Mouse (Mus musculus) hindbrain, embryonic 11.5 days (tissue): ENCODE data around the gene Depdc1b. TPM values are rescaled to one million over a fixed set of nuclear protein-coding genes. Genes with fewer than 3 reads are reported as not detected.

ENCODE experiments used
- ATAC-seq: fragments of 200-750 bp; cut with Nextera tagmentation; 2 replicates; pipeline ENCODE4 v1.8.0; 2017; ENCODE audit warnings: mild to moderate bottlenecking, moderate TSS enrichment, moderate library complexity; ENCODE audit not compliant: low FRiP score
- DNase-seq: peaks from one replicate; pipeline ENCODE4 v3.0.0-alpha.2; 2015; ENCODE audit warnings: low spot score
- H3K27ac ChIP-seq: fragments of 300-500 bp; sonication (generic); 2 replicates; pipeline ENCODE4 v1.5.1; 2014; ENCODE audit warnings: mild to moderate bottlenecking, low read depth, low read length
- H3K27me3 ChIP-seq: fragments of 300-500 bp; sonication (generic); 2 replicates; pipeline ENCODE4 v1.6.1; 2014; ENCODE audit warnings: mild to moderate bottlenecking, low read length, moderate library complexity, mixed read lengths; ENCODE audit not compliant: control insufficient read depth, insufficient read depth
- H3K36me3 ChIP-seq: fragments of 300-500 bp; sonication (generic); 2 replicates; pipeline ENCODE4 v1.6.1; 2014; ENCODE audit warnings: mild to moderate bottlenecking, low read length, moderate library complexity, mixed read lengths; ENCODE audit not compliant: control insufficient read depth, insufficient read depth
- H3K4me1 ChIP-seq: fragments of 300-500 bp; sonication (generic); replicated peaks from 2 replicates; pipeline ENCODE4 v1.6.1; 2014; ENCODE audit warnings: low read length, mixed read lengths; ENCODE audit not compliant: control insufficient read depth, insufficient read depth
- H3K4me2 ChIP-seq: fragments of 300-500 bp; sonication (generic); replicated peaks from 2 replicates; pipeline ENCODE4 v1.6.1; 2014; ENCODE audit warnings: mild to moderate bottlenecking, low read depth, low read length
- H3K4me3 ChIP-seq: fragments of 300-500 bp; sonication (generic); 2 replicates; pipeline ENCODE4 v1.5.1; 2014; ENCODE audit warnings: low read depth, low read length
- H3K9ac ChIP-seq: fragments of 300-500 bp; sonication (generic); 2 replicates; pipeline ENCODE4 v1.6.1; 2014; ENCODE audit warnings: low read depth, low read length
- H3K9me3 ChIP-seq: fragments of 300-500 bp; sonication (generic); 2 replicates; pipeline ENCODE4 v1.6.1; 2016; ENCODE audit warnings: low read length; ENCODE audit not compliant: control insufficient read depth
- WGBS: fragments of 180-500 bp; shearing (Covaris S2); extraction: QIAGEN DNeasy Blood & Tissue Kit; methylation state at CpG from one replicate; pipeline ENCODE4 v1.1.7; 2014; 5-methylcytosine and 5-hydroxymethylcytosine counted together
- polyA plus RNA-seq: library from polyadenylated mRNA; unstranded; fragments of >200 nt; fragmentation: Nextera tagmentation; extraction: Ambion mirVana; gene quantifications from 2 replicates; pipeline ENCODE4 v1.2.1, GENCODE M21; 2014

Gene Depdc1b
- polyA plus RNA-seq, 1 experiment from 2014 or later: 17.0 TPM

GRCm38 (mm10) chr13:108323866-108324829 lies 8.0 kb downstream of the Depdc1b start:
- no peaks in the 10 kb centered on the region for H3K36me3 ChIP-seq

DNA sequence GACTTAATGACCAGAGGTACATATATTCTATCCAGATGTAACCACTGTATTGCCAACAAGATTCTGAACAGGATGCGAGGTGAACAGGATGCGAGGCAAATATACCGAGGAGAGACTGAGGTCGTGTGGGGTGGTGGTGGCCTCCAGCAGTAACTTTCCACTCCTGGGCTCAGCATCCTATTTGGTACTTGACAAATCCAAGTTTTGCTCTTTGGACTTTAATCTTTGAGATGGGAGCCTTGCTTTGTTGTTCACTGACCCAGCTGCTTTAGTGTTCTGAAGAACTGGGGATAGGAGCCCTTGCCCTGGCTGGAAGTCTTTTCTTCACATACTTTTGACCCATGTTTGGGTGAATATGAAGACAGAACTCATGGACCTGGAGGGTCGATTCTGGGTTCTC lies 9.7 kb downstream of the Depdc1b start:
- Histone ChIP-seq H3K27me3 (no peaks in the 10 kb centered on the region), H3K9ac (no peak overlapping the region), H3K4me3 (no peak overlapping the region), H3K4me1 (no peaks in the 10 kb centered on the region), H3K9me3 (no peaks in the 10 kb centered on the region), H3K36me3 (no peaks in the 10 kb centered on the region), H3K27ac (no peak overlapping the region), H3K4me2 (no peak overlapping the region)
- DNase-seq: no peak
- WGBS: 91% methylated on average over 5 of the region's 5 CpGs
- no peak for ATAC-seq

More at GRCm38 (mm10) chr13:108323866-108324829, 8.0 kb downstream of the Depdc1b start:
- no peak overlapping the region for H3K27ac ChIP-seq
- DNase-seq (no peak), ATAC-seq (no peak)
- H3K9ac ChIP-seq: no peak overlapping the region
- WGBS: 92% methylated on average over 22 of the region's 22 CpGs
- H3K4me3 ChIP-seq: no peak overlapping the region
- no peaks in the 10 kb centered on the region for H3K9me3 ChIP-seq
- no peaks in the 10 kb centered on the region for H3K27me3 ChIP-seq
- no peaks in the 10 kb centered on the region for H3K4me1 ChIP-seq
- H3K4me2 ChIP-seq: no peak overlapping the region

GRCm38 (mm10) chr13:108326351-108326750 lies 10.2 kb downstream of the Depdc1b start:
- Histone ChIP-seq H3K27ac (no peak overlapping the region), H3K36me3 (no peaks in the 10 kb centered on the region), H3K4me2 (no peak overlapping the region), H3K4me1 (no peaks in the 10 kb centered on the region), H3K9ac (no peak overlapping the region), H3K27me3 (no peaks in the 10 kb centered on the region), H3K4me3 (no peak overlapping the region), H3K9me3 (no peaks in the 10 kb centered on the region)
- WGBS: 90% methylated on average over 10 of the region's 10 CpGs
- ATAC-seq: no peak
- DNase-seq: no peak

- H3K36me3 ChIP-seq: no peaks in the 10 kb centered on the region
- 92% methylated on average over 7 of the region's 7 CpGs for WGBS
Observed at GRCm38 (mm10) chr13:108327047-108327446, 10.9 kb downstream of the Depdc1b start.

GRCm38 (mm10) chr13:108328406-108329180 lies 12.5 kb downstream of the Depdc1b start:
- no peak overlapping the region for H3K4me3 ChIP-seq
- H3K9ac ChIP-seq: no peak overlapping the region
- H3K4me2 ChIP-seq: no peak overlapping the region
- no peaks in the 10 kb centered on the region for H3K27me3 ChIP-seq
- no peak for DNase-seq
- H3K27ac ChIP-seq: no peak overlapping the region
- H3K36me3 ChIP-seq: no peaks in the 10 kb centered on the region
- 92% methylated on average over 21 of the region's 21 CpGs for WGBS
- ATAC-seq: no peak
- H3K4me1 ChIP-seq: no peaks in the 10 kb centered on the region
- H3K9me3 ChIP-seq: no peaks in the 10 kb centered on the region

More at GRCm38 (mm10) chr13:108327047-108327446, 10.9 kb downstream of the Depdc1b start:
- no peak for DNase-seq
- Histone ChIP-seq H3K4me3 (no peak overlapping the region), H3K27ac (no peak overlapping the region), H3K4me1 (no peaks in the 10 kb centered on the region), H3K27me3 (no peaks in the 10 kb centered on the region), H3K9me3 (no peaks in the 10 kb centered on the region), H3K4me2 (no peak overlapping the region), H3K9ac (no peak overlapping the region)
- ATAC-seq: no peak

- H3K4me3 ChIP-seq: no peak overlapping the region
- no peak overlapping the region for H3K9ac ChIP-seq
- ATAC-seq: no peak
- no peaks in the 10 kb centered on the region for H3K9me3 ChIP-seq
- no peak overlapping the region for H3K4me2 ChIP-seq
- no peaks in the 10 kb centered on the region for H3K27me3 ChIP-seq
- WGBS: 79% methylated on average over 3 of the region's 3 CpGs
- no peak overlapping the region for H3K27ac ChIP-seq
- DNase-seq: no peak
- no peaks in the 10 kb centered on the region for H3K4me1 ChIP-seq
- no peaks in the 10 kb centered on the region for H3K36me3 ChIP-seq
Observed at GRCm38 (mm10) chr13:108329693-108330092, 13.6 kb downstream of the Depdc1b start.

DNA sequence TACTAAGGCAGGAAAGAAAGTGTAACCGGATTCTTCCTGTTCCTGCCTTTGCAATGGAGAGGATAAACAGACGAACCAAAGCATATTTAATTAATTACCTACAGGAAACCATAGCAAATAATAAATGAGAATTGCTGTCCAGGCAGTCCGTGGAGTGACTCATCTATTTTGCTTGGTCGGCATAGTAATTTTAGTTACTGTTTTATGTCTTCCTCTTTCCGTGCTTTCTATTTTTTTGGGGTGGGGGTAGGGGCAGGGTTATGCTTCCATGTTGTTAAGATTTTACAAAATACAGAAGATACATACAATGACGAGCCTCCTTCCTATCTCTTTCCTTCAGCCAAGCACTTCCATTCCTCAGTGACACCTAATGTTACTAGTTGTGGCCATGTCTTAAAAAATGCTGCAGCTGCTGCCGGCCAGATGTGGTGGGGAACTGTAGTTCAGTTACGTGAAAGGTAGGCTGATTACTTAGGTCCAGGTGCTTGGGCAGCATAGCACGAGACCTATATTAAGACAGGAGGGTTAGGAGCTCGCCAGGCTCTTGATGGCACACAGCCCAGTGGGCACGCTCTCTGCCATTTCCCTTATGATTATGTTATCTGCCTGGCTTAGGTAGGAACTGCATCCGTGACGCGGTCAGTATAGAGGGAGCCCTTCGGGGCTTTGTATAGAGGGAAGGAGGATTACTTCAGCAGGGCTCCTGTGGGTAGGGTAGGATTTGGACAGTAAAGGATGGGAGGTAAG lies 19.3 kb downstream of the Depdc1b start:
- Histone ChIP-seq H3K27me3 (no peaks in the 10 kb centered on the region), H3K27ac (no peak overlapping the region), H3K4me3 (no peak overlapping the region), H3K9me3 (no peaks in the 10 kb centered on the region), H3K4me2 (no peak overlapping the region), H3K36me3 (no peaks in the 10 kb centered on the region), H3K9ac (no peak overlapping the region), H3K4me1 (no peaks in the 10 kb centered on the region)
- ATAC-seq (no peak), DNase-seq (no peak)
- 94% methylated on average over 15 of the region's 15 CpGs for WGBS

- Histone ChIP-seq H3K36me3 (no peaks in the 10 kb centered on the region), H3K27ac (no peak overlapping the region), H3K4me3 (no peak overlapping the region), H3K4me2 (no peak overlapping the region), H3K9me3 (no peaks in the 10 kb centered on the region), H3K27me3 (no peaks in the 10 kb centered on the region), H3K9ac (no peak overlapping the region), H3K4me1 (no peaks in the 10 kb centered on the region)
- DNase-seq (no peak), ATAC-seq (no peak; the same call in 1 of the 2 replicates)
- 85% methylated on average over 11 of the region's 11 CpGs for WGBS
Observed at GRCm38 (mm10) chr13:108336192-108336591, 20.1 kb downstream of the Depdc1b start.
